Mouse (Mus musculus) intestine, embryonic 14.5 days (tissue): ENCODE data around the gene Rmi2. TPM values are rescaled to one million over a fixed set of nuclear protein-coding genes. Genes with fewer than 3 reads are reported as not detected.

Source experiments
- ATAC-seq: fragments of 200-750 bp; cut with Nextera tagmentation; replicated peaks from 2 replicates; pipeline ENCODE4 v1.8.0; 2017; ENCODE audit warnings: low read depth, moderate number of reproducible peaks, moderate TSS enrichment, moderate library complexity; ENCODE audit not compliant: low FRiP score, low TSS enrichment
- DNase-seq: peaks from one replicate; pipeline ENCODE4 v3.0.0-alpha.2; 2018; ENCODE audit warnings: low spot score
- H3K27ac ChIP-seq: fragments of 300-500 bp; sonication (generic); 2 replicates; pipeline ENCODE4 v1.5.1; 2014; ENCODE audit warnings: low read depth, mild to moderate bottlenecking, control low read depth
- H3K27me3 ChIP-seq: fragments of 300-500 bp; sonication (generic); replicated peaks from 2 replicates; pipeline ENCODE4 v1.6.1; 2014; ENCODE audit warnings: low read length, control low read depth; ENCODE audit not compliant: control insufficient read depth, insufficient read depth
- H3K36me3 ChIP-seq: fragments of 300-500 bp; sonication (generic); 2 replicates; pipeline ENCODE4 v1.6.1; 2014; ENCODE audit warnings: low read length, control low read depth; ENCODE audit not compliant: control insufficient read depth, insufficient read depth
- H3K4me1 ChIP-seq: fragments of 300-500 bp; sonication (generic); replicated peaks from 2 replicates; pipeline ENCODE4 v1.6.1; 2014; ENCODE audit warnings: low read length, control low read depth, mixed read lengths; ENCODE audit not compliant: control insufficient read depth, insufficient read depth
- H3K4me2 ChIP-seq: fragments of 300-500 bp; sonication (generic); 2 replicates; pipeline ENCODE4 v1.6.1; 2014; ENCODE audit warnings: low read length
- H3K4me3 ChIP-seq: fragments of 300-500 bp; sonication (generic); 2 replicates; pipeline ENCODE4 v1.5.1; 2014; ENCODE audit warnings: low read depth, low read length, control low read depth, mixed read lengths
- H3K9ac ChIP-seq: fragments of 300-500 bp; sonication (generic); 2 replicates; pipeline ENCODE4 v1.6.1; 2014; ENCODE audit warnings: mild to moderate bottlenecking, low read length
- H3K9me3 ChIP-seq: fragments of 300-500 bp; sonication (generic); 2 replicates; pipeline ENCODE4 v1.6.1; 2016; ENCODE audit warnings: low read length, control low read depth; ENCODE audit not compliant: control insufficient read depth
- WGBS: fragments of 180-500 bp; shearing (Covaris S2); extraction: QIAGEN DNeasy Blood & Tissue Kit; methylation state at CpG from one replicate; pipeline ENCODE4 v1.1.7; 2014; 5-methylcytosine and 5-hydroxymethylcytosine counted together
- polyA plus RNA-seq: library from polyadenylated mRNA; unstranded; fragments of >200 nt; fragmentation: Nextera tagmentation; extraction: Ambion mirVana; gene quantifications from 2 replicates; pipeline ENCODE4 v1.2.1, GENCODE M21; 2014

The Rmi2 gene
- polyA plus RNA-seq, 1 experiment from 2014 or later: 3.9 TPM

- no peak overlapping the region for H3K4me2 ChIP-seq
- DNase-seq (no peak), ATAC-seq (no peak)
- no peaks in the 10 kb centered on the region for H3K27me3 ChIP-seq
- H3K9me3 ChIP-seq: peaks cover 7% of the 10 kb centered on the region; the same call in 1 of the 2 replicates
- no peaks in the 10 kb centered on the region for H3K36me3 ChIP-seq
- 72% methylated on average over 3 of the region's 3 CpGs for WGBS
- H3K9ac ChIP-seq: no peak overlapping the region
- no peak overlapping the region for H3K4me3 ChIP-seq
- no peaks in the 10 kb centered on the region for H3K4me1 ChIP-seq
- no peak overlapping the region for H3K27ac ChIP-seq
Observed at GRCm38 (mm10) chr16:10933372-10933771, 98.5 kb downstream of the Rmi2 start.

DNA sequence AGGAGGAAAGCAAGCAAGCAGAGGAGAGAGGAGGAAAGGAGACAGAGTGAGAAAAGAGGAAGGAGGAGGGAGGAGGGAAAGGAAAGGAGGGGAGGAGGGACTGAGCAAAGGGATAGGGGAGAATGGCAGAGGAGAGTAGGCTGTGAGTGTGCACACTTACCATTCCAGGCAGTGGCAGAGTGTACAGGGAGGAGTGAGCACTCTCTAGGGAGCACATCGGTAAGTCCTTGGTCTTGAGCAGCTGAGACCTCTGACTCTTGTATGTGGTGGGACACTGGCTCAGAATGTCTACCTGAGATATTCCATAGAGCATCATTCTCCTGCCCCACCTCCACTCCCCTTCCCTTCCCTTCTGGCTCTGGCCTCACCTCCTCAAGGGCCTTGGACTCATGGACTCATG is 99.2 kb downstream of the Rmi2 start:
- H3K27me3 ChIP-seq: no peaks in the 10 kb centered on the region
- no peak overlapping the region for H3K4me3 ChIP-seq
- H3K27ac ChIP-seq: no peak overlapping the region
- no peaks in the 10 kb centered on the region for H3K36me3 ChIP-seq
- no peak overlapping the region for H3K4me2 ChIP-seq
- H3K9me3 ChIP-seq: peaks cover 7% of the 10 kb centered on the region; the same call in 1 of the 2 replicates
- no peak for ATAC-seq
- 100% methylated on average over 1 of the region's 1 CpGs for WGBS
- H3K9ac ChIP-seq: no peak overlapping the region
- no peaks in the 10 kb centered on the region for H3K4me1 ChIP-seq
- DNase-seq: no peak

- H3K27ac ChIP-seq: no peak overlapping the region
Observed at GRCm38 (mm10) chr16:10936700-10937319, 102.0 kb downstream of the Rmi2 start.

DNA sequence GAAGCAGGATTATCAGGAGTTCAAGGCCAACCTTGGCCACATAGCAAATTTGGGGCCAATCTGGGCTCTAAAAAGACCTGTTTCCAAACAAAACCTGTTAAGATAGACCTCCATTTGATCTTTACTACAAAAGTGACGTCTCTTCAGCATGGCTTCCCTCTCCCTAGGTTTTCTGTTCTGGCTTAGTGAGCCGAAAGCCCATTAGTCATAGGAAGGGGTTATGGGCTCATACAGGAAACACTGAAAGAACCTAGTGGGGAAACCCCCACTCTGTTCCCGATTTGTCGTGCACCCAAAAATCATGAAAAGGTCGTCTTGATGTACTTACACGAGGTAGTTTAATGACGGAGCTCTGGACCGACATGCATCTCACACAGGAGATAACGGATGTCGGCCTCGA is 102.6 kb downstream of the Rmi2 start:
- 50% methylated on average over 11 of the region's 11 CpGs for WGBS
- Histone ChIP-seq H3K27ac (no peak overlapping the region), H3K27me3 (no peaks in the 10 kb centered on the region), H3K4me3 (no peak overlapping the region), H3K4me2 (no peak overlapping the region), H3K9me3 (no peaks in the 10 kb centered on the region), H3K9ac (no peak overlapping the region), H3K4me1 (no peaks in the 10 kb centered on the region), H3K36me3 (no peaks in the 10 kb centered on the region)
- no peak for ATAC-seq
- no peak for DNase-seq

More at GRCm38 (mm10) chr16:10936700-10937319, 102.0 kb downstream of the Rmi2 start:
- no peak overlapping the region for H3K4me2 ChIP-seq
- DNase-seq: no peak
- no peaks in the 10 kb centered on the region for H3K9me3 ChIP-seq
- no peaks in the 10 kb centered on the region for H3K27me3 ChIP-seq
- WGBS: 57% methylated on average over 5 of the region's 5 CpGs
- no peaks in the 10 kb centered on the region for H3K36me3 ChIP-seq
- no peaks in the 10 kb centered on the region for H3K4me1 ChIP-seq
- no peak for ATAC-seq
- no peak overlapping the region for H3K9ac ChIP-seq
- no peak overlapping the region for H3K4me3 ChIP-seq

GRCm38 (mm10) chr16:10939932-10940331 is 105.1 kb downstream of the Rmi2 start:
- 73% methylated on average over 4 of the region's 4 CpGs for WGBS
- no peak for DNase-seq
- ATAC-seq: no peak

GRCm38 (mm10) chr16:10940661-10941060 is 105.8 kb downstream of the Rmi2 start:
- Histone ChIP-seq H3K9me3 (no peaks in the 10 kb centered on the region), H3K4me2 (no peak overlapping the region), H3K4me3 (no peak overlapping the region), H3K9ac (no peak overlapping the region), H3K4me1 (no peaks in the 10 kb centered on the region), H3K27me3 (no peaks in the 10 kb centered on the region), H3K36me3 (no peaks in the 10 kb centered on the region), H3K27ac (no peak overlapping the region)
- no peak for ATAC-seq
- DNase-seq: no peak
- WGBS: 87% methylated on average over 2 of the region's 2 CpGs

More at GRCm38 (mm10) chr16:10939932-10940331, 105.1 kb downstream of the Rmi2 start:
- no peaks in the 10 kb centered on the region for H3K27me3 ChIP-seq
- H3K4me3 ChIP-seq: no peak overlapping the region
- no peaks in the 10 kb centered on the region for H3K4me1 ChIP-seq
- no peak overlapping the region for H3K9ac ChIP-seq
- no peaks in the 10 kb centered on the region for H3K9me3 ChIP-seq
- H3K27ac ChIP-seq: no peak overlapping the region
- no peak overlapping the region for H3K4me2 ChIP-seq
- H3K36me3 ChIP-seq: no peaks in the 10 kb centered on the region

Other genes with a start within 250 kb of the Rmi2 start
- 5.6 and 6.1 TPM in 2 replicates for gene Socs1, start 49.5 kb upstream of the Rmi2 start, polyA plus RNA-seq
- not detected in 2 replicates for gene Tnp2, start 46.4 kb upstream of the Rmi2 start, polyA plus RNA-seq
- gene Prm3, start 44.1 kb upstream of the Rmi2 start, polyA plus RNA-seq: not detected in 2 replicates
- not detected in 2 replicates for gene Prm2, start 38.9 kb upstream of the Rmi2 start, polyA plus RNA-seq
- not detected in 2 replicates for gene Prm1, start 29.2 kb upstream of the Rmi2 start, polyA plus RNA-seq
- not detected in 2 replicates for gene Gm11172, start 22.1 kb upstream of the Rmi2 start, polyA plus RNA-seq
- gene Snn, start 225.9 kb downstream of the Rmi2 start, polyA plus RNA-seq: 33.7 and 42.8 TPM in 2 replicates
- 106 and 112 TPM in 2 replicates for gene Litaf, start 231.1 kb downstream of the Rmi2 start, polyA plus RNA-seq